Mouse (Mus musculus) limb, embryonic 11.5 days (tissue): ENCODE measurements around the gene Plin1. TPM values are rescaled to one million over a fixed set of nuclear protein-coding genes. Genes with fewer than 3 reads are reported as not detected.

Source experiments
- ATAC-seq: fragments of 200-750 bp; cut with Nextera tagmentation; 2 replicates; pipeline ENCODE4 v1.8.0; 2017; ENCODE audit warnings: low read depth; ENCODE audit not compliant: insufficient number of reproducible peaks, low FRiP score, low TSS enrichment
- DNase-seq: peaks from one replicate; pipeline ENCODE4 v3.0.0-alpha.2; 2015; ENCODE audit warnings: low spot score
- H3K27ac ChIP-seq: fragments of 300-500 bp; sonication (generic); replicated peaks from 2 replicates; pipeline ENCODE4 v1.5.1; 2014; ENCODE audit warnings: low read depth, mild to moderate bottlenecking, low read length
- H3K27me3 ChIP-seq: fragments of 300-500 bp; sonication (generic); 2 replicates; pipeline ENCODE4 v1.6.1; 2014; ENCODE audit warnings: mild to moderate bottlenecking, low read length, mixed read lengths; ENCODE audit not compliant: control insufficient read depth, insufficient read depth
- H3K36me3 ChIP-seq: fragments of 300-500 bp; sonication (generic); 2 replicates; pipeline ENCODE4 v1.6.1; 2014; ENCODE audit warnings: mild to moderate bottlenecking, low read length, moderate library complexity, mixed read lengths; ENCODE audit not compliant: control insufficient read depth, insufficient read depth
- H3K4me1 ChIP-seq: fragments of 300-500 bp; sonication (generic); 2 replicates; pipeline ENCODE4 v1.6.1; 2014; ENCODE audit warnings: low read length, mixed read lengths; ENCODE audit not compliant: control insufficient read depth, insufficient read depth
- H3K4me2 ChIP-seq: fragments of 300-500 bp; sonication (generic); 2 replicates; pipeline ENCODE4 v1.6.1; 2014; ENCODE audit warnings: low read depth, mild to moderate bottlenecking, moderate library complexity; ENCODE audit not compliant: severe bottlenecking
- H3K4me3 ChIP-seq: fragments of 300-500 bp; sonication (generic); 2 replicates; pipeline ENCODE4 v1.5.1; 2014; ENCODE audit warnings: low read depth, low read length
- H3K9ac ChIP-seq: fragments of 300-500 bp; sonication (generic); 2 replicates; pipeline ENCODE4 v1.6.1; 2014; ENCODE audit warnings: mild to moderate bottlenecking, low read length
- H3K9me3 ChIP-seq: fragments of 300-500 bp; sonication (generic); 2 replicates; pipeline ENCODE4 v1.6.1; 2016; ENCODE audit warnings: low read length; ENCODE audit not compliant: control insufficient read depth
- WGBS: fragments of 180-500 bp; shearing (Covaris S2); extraction: QIAGEN DNeasy Blood & Tissue Kit; methylation state at CpG from one replicate; pipeline ENCODE4 v1.1.7; 2014; 5-methylcytosine and 5-hydroxymethylcytosine counted together
- polyA plus RNA-seq: library from polyadenylated mRNA; unstranded; fragments of >200 nt; fragmentation: Nextera tagmentation; extraction: Ambion mirVana; gene quantifications from 2 replicates; pipeline ENCODE4 v1.2.1, GENCODE M21; 2014

Gene Plin1
- polyA plus RNA-seq, 1 experiment from 2014 or later, result not detected

GRCm38 (mm10) chr7:79761124-79761876 is 28.6 kb upstream of the Plin1 start:
- no peak for DNase-seq
- no peaks in the 10 kb centered on the region for H3K36me3 ChIP-seq
- H3K9me3 ChIP-seq, result no peaks in the 10 kb centered on the region
- H3K4me1 ChIP-seq, result no peaks in the 10 kb centered on the region
- H3K4me2 ChIP-seq, result no peak overlapping the region
- no peak overlapping the region for H3K4me3 ChIP-seq
- WGBS, result 83% methylated on average over 5 of the region's 5 CpGs
- no peak overlapping the region for H3K27ac ChIP-seq
- no peaks in the 10 kb centered on the region for H3K27me3 ChIP-seq
- no peak overlapping the region for H3K9ac ChIP-seq
- ATAC-seq, result no peak

- DNase-seq (no peak), ATAC-seq (no peak)
- H3K27ac ChIP-seq, result no peak overlapping the region
These were observed 27.1 kb upstream of the Plin1 start for GRCm38 (mm10) chr7:79759766-79760165.

GRCm38 (mm10) chr7:79758176-79758575 is 25.5 kb upstream of the Plin1 start:
- ATAC-seq (no peak), DNase-seq (no peak)
- H3K27ac ChIP-seq, result no peak overlapping the region
- 69% methylated on average over 6 of the region's 6 CpGs for WGBS
- H3K4me1 ChIP-seq, result no peaks in the 10 kb centered on the region
- no peak overlapping the region for H3K4me3 ChIP-seq
- no peaks in the 10 kb centered on the region for H3K36me3 ChIP-seq
- no peaks in the 10 kb centered on the region for H3K9me3 ChIP-seq
- H3K9ac ChIP-seq, result no peak overlapping the region
- no peak overlapping the region for H3K4me2 ChIP-seq
- H3K27me3 ChIP-seq, result no peaks in the 10 kb centered on the region

More at GRCm38 (mm10) chr7:79759766-79760165, 27.1 kb upstream of the Plin1 start:
- no peak overlapping the region for H3K4me3 ChIP-seq
- no peak overlapping the region for H3K4me2 ChIP-seq
- no peak overlapping the region for H3K9ac ChIP-seq
- H3K4me1 ChIP-seq, result no peaks in the 10 kb centered on the region
- no peaks in the 10 kb centered on the region for H3K9me3 ChIP-seq
- H3K36me3 ChIP-seq, result no peaks in the 10 kb centered on the region
- H3K27me3 ChIP-seq, result no peaks in the 10 kb centered on the region

- H3K27ac ChIP-seq, result no peak overlapping the region
These were observed 23.6 kb upstream of the Plin1 start for GRCm38 (mm10) chr7:79756334-79756733.

GRCm38 (mm10) chr7:79749511-79749910 is 16.8 kb upstream of the Plin1 start:
- 87% methylated on average over 6 of the region's 6 CpGs for WGBS
- Histone ChIP-seq H3K4me2 (no peak overlapping the region), H3K9me3 (no peaks in the 10 kb centered on the region), H3K9ac (no peak overlapping the region), H3K4me1 (no peaks in the 10 kb centered on the region), H3K36me3 (no peaks in the 10 kb centered on the region), H3K4me3 (no peak overlapping the region), H3K27me3 (no peaks in the 10 kb centered on the region), H3K27ac (no peak overlapping the region)
- ATAC-seq, result no peak
- no peak for DNase-seq

More at GRCm38 (mm10) chr7:79756334-79756733, 23.6 kb upstream of the Plin1 start:
- no peaks in the 10 kb centered on the region for H3K36me3 ChIP-seq
- H3K4me1 ChIP-seq, result no peaks in the 10 kb centered on the region
- WGBS, result 44% methylated on average over 2 of the region's 2 CpGs
- H3K4me2 ChIP-seq, result no peak overlapping the region
- no peak overlapping the region for H3K4me3 ChIP-seq
- no peaks in the 10 kb centered on the region for H3K27me3 ChIP-seq
- DNase-seq (no peak), ATAC-seq (no peak)
- no peak overlapping the region for H3K9ac ChIP-seq
- H3K9me3 ChIP-seq, result no peaks in the 10 kb centered on the region

GRCm38 (mm10) chr7:79747659-79748058 is 15.0 kb upstream of the Plin1 start:
- no peak for ATAC-seq
- H3K4me2 ChIP-seq, result no peak overlapping the region
- H3K9me3 ChIP-seq, result no peaks in the 10 kb centered on the region
- no peaks in the 10 kb centered on the region for H3K4me1 ChIP-seq
- H3K9ac ChIP-seq, result no peak overlapping the region
- H3K36me3 ChIP-seq, result no peaks in the 10 kb centered on the region
- no peak overlapping the region for H3K27ac ChIP-seq
- 81% methylated on average over 6 of the region's 6 CpGs for WGBS
- DNase-seq, result no peak
- H3K4me3 ChIP-seq, result no peak overlapping the region
- H3K27me3 ChIP-seq, result no peaks in the 10 kb centered on the region

- H3K4me2 ChIP-seq, result no peak overlapping the region
- no peaks in the 10 kb centered on the region for H3K4me1 ChIP-seq
- no peak overlapping the region for H3K27ac ChIP-seq
- no peaks in the 10 kb centered on the region for H3K9me3 ChIP-seq
- H3K9ac ChIP-seq, result no peak overlapping the region
- no peaks in the 10 kb centered on the region for H3K36me3 ChIP-seq
- WGBS, result 81% methylated on average over 5 of the region's 5 CpGs
- ATAC-seq (no peak), DNase-seq (no peak)
- H3K4me3 ChIP-seq, result no peak overlapping the region
- H3K27me3 ChIP-seq, result no peaks in the 10 kb centered on the region
These were observed 11.9 kb upstream of the Plin1 start for GRCm38 (mm10) chr7:79744585-79744984.

- WGBS, result 90% methylated on average over 9 of the region's 9 CpGs
- Histone ChIP-seq H3K36me3 (no peaks in the 10 kb centered on the region), H3K27me3 (no peaks in the 10 kb centered on the region), H3K9ac (no peak overlapping the region), H3K27ac (no peak overlapping the region), H3K4me1 (no peaks in the 10 kb centered on the region), H3K9me3 (no peaks in the 10 kb centered on the region), H3K4me3 (no peak overlapping the region), H3K4me2 (no peak overlapping the region)
- DNase-seq (no peak), ATAC-seq (no peak)
These were observed 11.3 kb upstream of the Plin1 start for GRCm38 (mm10) chr7:79744051-79744450.
